Mouse (Mus musculus) heart, embryonic 13.5 days (tissue): Measurements from ENCODE around the gene Mtmr12. TPM values are rescaled to one million over a fixed set of nuclear protein-coding genes. Genes with fewer than 3 reads are reported as not detected.

Experiments
- ATAC-seq: fragments of 200-750 bp; cut with Nextera tagmentation; 2 replicates; pipeline ENCODE4 v1.8.0; 2017; ENCODE audit warnings: moderate TSS enrichment; ENCODE audit not compliant: insufficient number of reproducible peaks, low FRiP score, low TSS enrichment; ENCODE audit errors: extremely low read depth
- H3K27ac ChIP-seq: fragments of 300-500 bp; sonication (generic); replicated peaks from 2 replicates; pipeline ENCODE4 v1.5.1; 2015; ENCODE audit warnings: moderate library complexity, mild to moderate bottlenecking, inconsistent platforms
- H3K27me3 ChIP-seq: fragments of 300-500 bp; sonication (generic); replicated peaks from 2 replicates; pipeline ENCODE4 v1.6.1; 2015; ENCODE audit warnings: mild to moderate bottlenecking, inconsistent platforms
- H3K36me3 ChIP-seq: fragments of 300-500 bp; sonication (generic); 2 replicates; pipeline ENCODE4 v1.6.1; 2015; ENCODE audit warnings: mild to moderate bottlenecking, inconsistent platforms
- H3K4me1 ChIP-seq: fragments of 300-500 bp; sonication (generic); 2 replicates; pipeline ENCODE4 v1.6.1; 2015; ENCODE audit warnings: inconsistent platforms
- H3K4me2 ChIP-seq: fragments of 300-500 bp; sonication (generic); 2 replicates; pipeline ENCODE4 v1.6.1; 2015; ENCODE audit warnings: inconsistent platforms, mild to moderate bottlenecking, moderate library complexity
- H3K4me3 ChIP-seq: fragments of 300-500 bp; sonication (generic); 2 replicates; pipeline ENCODE4 v1.5.1; 2015; ENCODE audit warnings: moderate library complexity, mild to moderate bottlenecking, inconsistent platforms
- H3K9ac ChIP-seq: fragments of 300-500 bp; sonication (generic); 2 replicates; pipeline ENCODE4 v1.6.1; 2015; ENCODE audit warnings: inconsistent platforms, mild to moderate bottlenecking, moderate library complexity
- H3K9me3 ChIP-seq: fragments of 300-500 bp; sonication (generic); 2 replicates; pipeline ENCODE4 v1.6.1; 2016; ENCODE audit warnings: inconsistent platforms
- WGBS: fragments of 180-500 bp; shearing (Covaris S2); methylation state at CpG from one replicate; pipeline ENCODE4 v1.1.7; 2015; ENCODE audit warnings: mixed read lengths; 5-methylcytosine and 5-hydroxymethylcytosine counted together
- polyA plus RNA-seq: library from polyadenylated mRNA; unstranded; fragments of >200 nt; fragmentation: Nextera tagmentation; extraction: Ambion mirVana; gene quantifications from 2 replicates; pipeline ENCODE4 v1.2.1, GENCODE M21; 2015

Mtmr12 gene
- polyA plus RNA-seq, 1 experiment from 2014 or later = 12.0 TPM

DNA sequence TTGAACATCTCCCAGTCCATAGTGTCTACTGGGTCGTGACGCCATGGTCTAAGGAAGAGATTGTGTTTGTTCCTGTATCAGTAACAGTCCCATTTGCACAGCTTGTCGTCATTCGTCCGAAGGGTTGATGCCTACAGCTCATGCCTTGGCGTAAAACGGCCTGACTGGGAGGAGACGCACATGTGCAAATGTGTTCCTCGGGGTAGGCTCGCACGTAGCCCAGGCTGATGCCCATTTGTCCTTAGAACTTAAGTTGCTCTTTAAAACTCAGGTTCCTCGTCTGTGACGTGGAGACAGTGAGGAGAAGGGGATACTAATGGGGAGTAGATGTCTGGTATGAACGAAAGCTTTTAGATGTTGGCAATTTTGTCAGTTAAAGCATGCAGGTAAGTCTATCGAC is 22.1 kb downstream of the Mtmr12 start:
- ATAC-seq = no peak
- Histone ChIP-seq H3K27ac (peak overlapping the region; percentile 65; the same call in 1 of the 2 replicates), H3K9me3 (no peaks in the 10 kb centered on the region), H3K9ac (no peak overlapping the region), H3K36me3 (peaks cover 3% of the 10 kb centered on the region; the same call in 1 of the 2 replicates), H3K4me2 (no peak overlapping the region), H3K4me1 (peaks cover 89% of the 10 kb centered on the region), H3K4me3 (no peak overlapping the region), H3K27me3 (no peaks in the 10 kb centered on the region)
- 89% methylated on average over 15 of the region's 15 CpGs for WGBS

GRCm38 (mm10) chr15:12227355-12227754 is 22.5 kb downstream of the Mtmr12 start:
- no peaks in the 10 kb centered on the region for H3K27me3 ChIP-seq
- H3K9ac ChIP-seq = no peak overlapping the region
- no peak overlapping the region for H3K4me2 ChIP-seq
- peak overlapping the region; percentile 65 for H3K27ac ChIP-seq
- no peak for ATAC-seq
- peaks cover 89% of the 10 kb centered on the region for H3K4me1 ChIP-seq
- peaks cover 3% of the 10 kb centered on the region; the same call in 1 of the 2 replicates for H3K36me3 ChIP-seq
- WGBS = 69% methylated on average over 4 of the region's 4 CpGs
- no peaks in the 10 kb centered on the region for H3K9me3 ChIP-seq
- no peak overlapping the region for H3K4me3 ChIP-seq

DNA sequence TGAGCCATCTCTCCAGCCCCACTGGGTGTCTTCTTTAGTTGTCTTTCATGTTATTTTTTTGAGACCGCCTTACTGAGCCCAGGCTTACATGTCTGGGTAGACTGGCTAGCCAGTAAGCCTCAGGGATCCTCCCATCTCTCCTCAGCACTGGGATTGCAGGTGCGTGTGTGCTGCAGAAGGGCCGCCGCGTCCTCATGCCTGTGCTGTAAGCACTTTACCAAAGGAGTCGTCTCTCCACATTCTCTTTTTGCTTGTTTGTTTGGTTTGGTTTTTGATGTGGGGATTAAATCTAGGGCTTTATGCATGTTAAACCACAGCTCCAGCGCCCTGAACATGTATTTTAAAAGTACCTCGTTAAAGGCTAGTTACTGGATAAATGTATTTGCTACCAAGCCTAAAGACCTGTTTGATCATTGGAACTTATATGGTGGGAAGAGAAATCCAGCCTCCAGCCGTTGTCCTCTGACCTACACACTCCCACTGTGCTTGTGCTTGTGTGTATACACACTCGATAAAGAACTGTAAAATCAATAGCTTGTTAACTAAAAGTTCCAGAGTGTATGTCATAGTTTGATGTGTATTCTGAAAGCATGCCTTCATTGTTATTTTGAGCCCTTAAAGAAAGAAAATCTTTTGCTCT is 24.9 kb downstream of the Mtmr12 start:
- WGBS = 68% methylated on average over 10 of the region's 10 CpGs
- no peak for ATAC-seq
- Histone ChIP-seq H3K27ac (peak overlapping the region; percentile 72), H3K27me3 (no peaks in the 10 kb centered on the region), H3K4me3 (no peak overlapping the region), H3K4me2 (peak overlapping the region; percentile 40; the same call in 1 of the 2 replicates), H3K4me1 (peaks cover 87% of the 10 kb centered on the region), H3K9me3 (no peaks in the 10 kb centered on the region), H3K9ac (0 out of 2 replicates have a peak overlapping the region, but pooled peaks have one; percentile 40), H3K36me3 (peaks cover 27% of the 10 kb centered on the region)

DNA sequence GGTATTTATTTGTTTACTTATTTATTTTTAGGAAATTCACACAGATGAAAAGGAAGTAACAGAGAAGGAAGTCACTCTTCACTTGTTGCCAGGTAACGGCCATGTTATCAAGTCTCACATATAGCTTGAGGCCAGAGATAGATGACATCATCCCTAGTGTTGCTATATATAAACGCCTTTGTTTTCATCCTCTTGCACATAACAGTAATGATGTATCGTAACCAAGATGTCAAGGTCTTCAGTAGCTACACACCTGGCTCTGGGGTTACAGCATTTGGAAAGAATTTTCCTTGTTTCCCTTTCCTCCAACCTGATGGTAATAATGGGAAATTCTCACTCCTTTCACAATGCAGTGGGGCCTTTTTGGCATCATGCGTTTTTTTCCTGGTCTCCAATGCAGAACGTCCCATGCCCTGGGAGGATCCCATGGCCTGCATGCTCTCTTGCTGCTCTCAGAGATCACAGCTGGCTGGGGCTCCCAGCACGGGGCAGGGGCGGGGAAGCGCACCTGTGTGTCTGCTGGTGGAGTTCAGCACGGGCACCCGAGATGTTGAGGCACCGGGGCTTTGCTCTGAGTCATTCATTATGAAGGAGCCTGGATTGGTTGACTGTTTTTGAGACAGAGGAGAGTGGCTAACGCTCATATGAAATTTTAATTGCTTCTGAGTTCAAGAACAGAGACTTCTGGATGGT is 25.6 kb downstream of the Mtmr12 start:
- peaks cover 80% of the 10 kb centered on the region for H3K4me1 ChIP-seq
- ATAC-seq = peak; percentile 68; the same call in 1 of the 2 replicates
- H3K27ac ChIP-seq = peak overlapping the region; percentile 88
- no peaks in the 10 kb centered on the region for H3K9me3 ChIP-seq
- H3K4me3 ChIP-seq = no peak overlapping the region
- H3K27me3 ChIP-seq = no peaks in the 10 kb centered on the region
- H3K9ac ChIP-seq = peak overlapping the region; percentile 70
- WGBS = 36% methylated on average over 12 of the region's 12 CpGs
- H3K36me3 ChIP-seq = peaks cover 33% of the 10 kb centered on the region
- H3K4me2 ChIP-seq = peak overlapping the region; percentile 40

DNA sequence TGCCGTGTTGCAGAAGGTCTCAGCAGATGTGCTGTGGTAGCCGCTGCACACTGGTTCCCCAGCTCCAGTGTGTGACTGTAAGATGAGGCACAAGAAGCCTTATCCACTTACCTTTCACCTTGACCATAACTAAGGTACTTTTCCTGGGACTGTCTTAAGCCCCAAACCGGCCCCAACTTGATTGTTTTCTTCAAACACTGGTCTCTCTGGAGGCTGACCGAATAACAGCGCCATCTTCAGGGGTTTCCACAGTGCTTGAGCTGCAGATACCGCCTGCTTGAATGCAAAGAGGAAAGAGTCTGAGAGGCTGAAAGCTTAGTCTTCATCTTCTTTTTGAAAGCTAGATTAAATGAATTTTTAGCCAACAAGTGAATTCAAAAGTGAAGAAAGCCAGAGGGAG is 26.6 kb downstream of the Mtmr12 start:
- no peak for ATAC-seq
- no peaks in the 10 kb centered on the region for H3K27me3 ChIP-seq
- no peaks in the 10 kb centered on the region for H3K9me3 ChIP-seq
- no peak overlapping the region for H3K9ac ChIP-seq
- WGBS = 80% methylated on average over 6 of the region's 6 CpGs
- peaks cover 69% of the 10 kb centered on the region for H3K4me1 ChIP-seq
- H3K4me2 ChIP-seq = no peak overlapping the region
- no peak overlapping the region for H3K4me3 ChIP-seq
- peaks cover 44% of the 10 kb centered on the region for H3K36me3 ChIP-seq
- H3K27ac ChIP-seq = no peak overlapping the region

DNA sequence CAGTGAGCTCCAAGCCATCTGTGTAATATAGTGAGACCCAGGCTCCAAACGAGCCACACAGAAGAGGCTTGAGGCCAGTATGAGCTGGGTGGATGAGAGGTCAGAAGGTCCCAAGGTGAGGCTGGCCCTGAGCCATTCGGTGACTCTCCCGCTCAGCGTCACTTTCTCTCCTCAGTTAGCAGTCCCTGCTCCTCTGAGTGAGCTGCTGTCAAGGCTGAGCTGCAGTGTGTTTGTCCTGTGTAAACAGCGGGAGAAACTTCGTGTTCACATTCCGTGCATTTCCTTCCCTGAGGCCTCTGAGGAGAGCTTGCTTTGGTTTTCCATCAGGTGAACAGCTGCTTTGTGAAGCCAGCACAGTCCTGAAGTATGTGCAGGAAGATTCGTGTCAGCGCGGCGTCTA is 27.6 kb downstream of the Mtmr12 start:
- H3K9ac ChIP-seq = peak overlapping the region; percentile 30; the same call in 1 of the 2 replicates
- H3K4me2 ChIP-seq = no peak overlapping the region

DNA sequence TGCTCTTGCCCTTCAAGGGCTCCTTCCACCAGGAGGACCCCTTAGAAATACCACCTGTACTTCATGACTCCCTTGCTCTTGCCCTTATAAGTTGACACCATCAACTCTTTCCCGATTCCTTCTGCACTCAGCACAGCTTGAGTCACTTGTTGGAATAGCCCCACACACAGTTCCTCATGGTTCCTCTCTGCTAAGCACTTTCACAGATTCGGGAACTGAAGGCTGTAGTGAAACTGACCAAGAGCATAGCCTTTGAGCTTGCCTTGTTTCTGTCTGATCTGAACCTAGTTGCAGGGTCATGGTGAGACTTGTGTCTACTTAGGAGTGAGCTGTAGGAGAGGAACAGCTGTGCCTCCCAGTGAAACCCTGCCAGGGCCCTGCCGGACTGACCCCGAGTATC is 28.2 kb downstream of the Mtmr12 start:
- H3K27ac ChIP-seq = peak overlapping the region; percentile 48; the same call in 1 of the 2 replicates
- no peak overlapping the region for H3K4me3 ChIP-seq
- H3K27me3 ChIP-seq = no peaks in the 10 kb centered on the region
- H3K9me3 ChIP-seq = no peaks in the 10 kb centered on the region
- peaks cover 64% of the 10 kb centered on the region for H3K4me1 ChIP-seq
- H3K4me2 ChIP-seq = no peak overlapping the region
- ATAC-seq = no peak
- WGBS = 88% methylated on average over 4 of the region's 4 CpGs
- no peak overlapping the region for H3K9ac ChIP-seq
- peaks cover 59% of the 10 kb centered on the region for H3K36me3 ChIP-seq

More for the DNA sequence above, 27.6 kb downstream of the Mtmr12 start:
- H3K27ac ChIP-seq = peak overlapping the region; percentile 48
- ATAC-seq = no peak
- H3K9me3 ChIP-seq = no peaks in the 10 kb centered on the region
- no peak overlapping the region for H3K4me3 ChIP-seq
- peaks cover 53% of the 10 kb centered on the region for H3K36me3 ChIP-seq
- WGBS = 60% methylated on average over 11 of the region's 11 CpGs
- no peaks in the 10 kb centered on the region for H3K27me3 ChIP-seq
- peaks cover 64% of the 10 kb centered on the region for H3K4me1 ChIP-seq

DNA sequence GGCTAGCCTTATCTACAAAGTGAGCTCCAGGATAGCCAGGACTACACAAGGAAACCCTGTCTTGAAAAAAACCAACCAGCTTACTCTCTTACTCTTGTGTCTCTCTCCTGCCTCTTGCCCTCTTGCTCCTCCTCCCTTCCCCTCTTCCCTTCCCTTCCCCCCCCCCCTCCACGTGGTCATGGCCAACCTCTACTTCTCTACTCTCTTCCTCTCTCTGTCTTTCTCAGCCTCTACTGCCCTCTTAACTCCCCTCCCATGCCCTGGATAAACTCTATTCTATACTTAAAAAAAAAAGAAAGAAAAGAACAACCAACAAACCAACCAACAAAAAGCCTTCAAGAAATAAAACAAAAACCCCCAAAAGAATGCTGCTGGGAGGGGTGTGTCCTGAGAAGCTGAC is 30.7 kb downstream of the Mtmr12 start:
- Histone ChIP-seq H3K4me3 (no peak overlapping the region), H3K27me3 (no peaks in the 10 kb centered on the region), H3K9ac (no peak overlapping the region), H3K4me2 (no peak overlapping the region), H3K4me1 (peaks cover 41% of the 10 kb centered on the region), H3K9me3 (no peaks in the 10 kb centered on the region), H3K27ac (no peak overlapping the region), H3K36me3 (peaks cover 84% of the 10 kb centered on the region)
- 15% methylated on average over 1 of the region's 1 CpGs for WGBS
- ATAC-seq = no peak

GRCm38 (mm10) chr15:12235983-12236382 is 31.2 kb downstream of the Mtmr12 start:
- Histone ChIP-seq H3K36me3 (peaks cover 89% of the 10 kb centered on the region), H3K9me3 (no peaks in the 10 kb centered on the region)
- ATAC-seq = no peak

GRCm38 (mm10) chr15:12236961-12237360 is 32.1 kb downstream of the Mtmr12 start:
- Histone ChIP-seq H3K36me3 (peaks cover 86% of the 10 kb centered on the region), H3K27ac (peak overlapping the region; percentile 62)

More at GRCm38 (mm10) chr15:12235983-12236382, 31.2 kb downstream of the Mtmr12 start:
- Histone ChIP-seq H3K4me2 (no peak overlapping the region), H3K9ac (no peak overlapping the region), H3K27me3 (no peaks in the 10 kb centered on the region), H3K4me3 (no peak overlapping the region), H3K27ac (0 out of 2 replicates have a peak overlapping the region, but pooled peaks have one; percentile 20), H3K4me1 (peaks cover 37% of the 10 kb centered on the region)
- WGBS = 81% methylated on average over 4 of the region's 4 CpGs

GRCm38 (mm10) chr15:12237539-12237938 is 32.7 kb downstream of the Mtmr12 start:
- H3K4me2 ChIP-seq = no peak overlapping the region
- ATAC-seq = no peak
- peaks cover 87% of the 10 kb centered on the region for H3K36me3 ChIP-seq
- 60% methylated on average over 4 of the region's 4 CpGs for WGBS
- H3K9me3 ChIP-seq = no peaks in the 10 kb centered on the region
- no peak overlapping the region for H3K9ac ChIP-seq
- no peaks in the 10 kb centered on the region for H3K27me3 ChIP-seq
- peaks cover 22% of the 10 kb centered on the region for H3K4me1 ChIP-seq
- H3K4me3 ChIP-seq = no peak overlapping the region
- peak overlapping the region; percentile 62 for H3K27ac ChIP-seq

More at GRCm38 (mm10) chr15:12236961-12237360, 32.1 kb downstream of the Mtmr12 start:
- no peaks in the 10 kb centered on the region for H3K27me3 ChIP-seq
- H3K4me3 ChIP-seq = no peak overlapping the region
- ATAC-seq = no peak
- no peak overlapping the region for H3K9ac ChIP-seq
- peaks cover 28% of the 10 kb centered on the region for H3K4me1 ChIP-seq
- no peak overlapping the region for H3K4me2 ChIP-seq
- WGBS = 60% methylated on average over 2 of the region's 2 CpGs
- no peaks in the 10 kb centered on the region for H3K9me3 ChIP-seq
